Mouse (Mus musculus) T-helper 1 cell (primary cell): ENCODE measurements at regions not wholly inside any gene's neighbourhood (a gene's known extent, or its start where the extent isn't known, plus 50 kb on each side); places are given as distances from the start of the nearest gene placed in this dataset.

ENCODE experiments used
- in situ Hi-C: fragments of 300-600 bp; cut with MboI, MseI; formaldehyde crosslinking; loops from one replicate; pipeline ENCODE4 v1.15.1; 2025; ENCODE audit warnings: high pct_unique_total_duplicates

DNA sequence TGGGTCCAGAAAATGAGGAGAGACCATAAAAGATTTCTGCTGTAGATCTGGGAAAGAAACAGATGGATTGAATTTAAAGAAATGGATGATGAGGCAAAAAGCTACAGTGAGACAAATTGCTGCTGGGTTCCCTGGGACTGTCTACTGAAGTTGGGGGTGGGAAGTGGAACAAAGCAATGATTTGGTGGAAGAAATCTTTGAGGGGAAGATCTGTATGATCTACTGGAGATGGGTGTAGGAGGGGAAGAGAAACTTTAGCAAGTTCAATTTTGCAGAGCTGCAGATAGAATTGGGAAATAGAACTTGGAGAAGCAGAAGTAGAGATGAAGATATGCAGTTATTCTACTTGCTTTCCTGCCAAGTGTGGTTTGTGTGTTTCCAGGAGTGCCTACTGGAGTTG is 5478.8 kb downstream of the 9330182O14Rik start:
- in situ Hi-C loops: loop anchor here (10.0 kb wide), 1 partner anchor 742 kb away; no protein-coding TSS in a partner anchor

DNA sequence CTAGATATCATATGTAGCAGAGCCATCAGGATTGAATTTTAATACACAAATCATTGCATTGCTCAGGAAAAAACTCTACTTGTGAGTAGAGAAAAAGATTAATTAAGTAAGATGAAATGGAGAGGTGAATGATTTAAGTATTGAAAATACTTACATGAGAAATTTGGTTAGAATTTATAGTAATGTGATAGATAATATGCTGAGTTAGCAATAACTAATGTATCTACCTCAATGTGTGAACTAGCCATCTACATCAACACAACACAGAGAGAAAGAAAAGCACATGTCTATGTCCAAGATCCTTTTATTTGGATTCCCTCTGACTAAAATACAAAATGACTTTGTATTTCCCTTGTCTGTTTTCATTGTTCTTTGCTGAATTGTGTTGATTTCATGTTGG is 5512.1 kb downstream of the 9330182O14Rik start:
- in situ Hi-C loops: no loop called here

DNA sequence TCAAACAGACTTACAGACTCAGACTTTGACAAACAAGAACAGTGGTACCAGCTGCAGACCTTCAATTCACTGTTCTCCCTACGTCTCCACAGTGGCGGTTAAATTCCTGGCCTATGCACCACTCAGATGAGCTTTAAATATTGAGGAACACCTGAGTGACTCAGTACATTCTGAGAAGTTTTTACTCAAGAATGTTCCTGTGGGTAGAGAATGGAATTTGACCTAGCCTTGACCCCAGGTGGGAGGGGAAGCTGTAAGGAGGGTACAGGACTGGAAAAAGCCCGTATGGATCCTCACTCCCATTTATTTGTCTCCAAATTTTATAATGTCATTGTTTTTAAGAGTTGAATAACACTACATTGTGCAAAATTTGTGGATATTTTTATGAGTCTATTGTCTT is 5529.4 kb downstream of the 9330182O14Rik start:
- in situ Hi-C loops: no loop called here

DNA sequence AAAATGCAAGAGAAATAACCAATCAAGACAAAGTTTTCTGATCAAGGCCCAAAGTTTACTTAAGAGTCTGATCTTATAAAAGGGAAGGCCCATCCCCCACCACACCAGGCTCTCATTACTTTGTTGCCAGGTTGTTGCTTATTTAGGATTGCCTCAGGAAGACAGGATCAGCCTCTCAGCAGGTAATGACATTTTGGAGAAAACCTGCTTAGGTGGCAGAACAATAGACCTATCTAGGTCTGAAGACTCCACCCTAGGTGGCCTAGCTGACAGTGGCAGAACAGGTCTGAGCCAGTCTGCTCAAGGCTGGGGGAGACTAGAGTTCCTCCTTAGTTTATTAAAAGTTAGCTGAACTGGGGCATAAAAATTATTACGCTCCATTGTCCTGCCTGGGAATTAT is 5555.3 kb downstream of the 9330182O14Rik start:
- in situ Hi-C loops: no loop called here

DNA sequence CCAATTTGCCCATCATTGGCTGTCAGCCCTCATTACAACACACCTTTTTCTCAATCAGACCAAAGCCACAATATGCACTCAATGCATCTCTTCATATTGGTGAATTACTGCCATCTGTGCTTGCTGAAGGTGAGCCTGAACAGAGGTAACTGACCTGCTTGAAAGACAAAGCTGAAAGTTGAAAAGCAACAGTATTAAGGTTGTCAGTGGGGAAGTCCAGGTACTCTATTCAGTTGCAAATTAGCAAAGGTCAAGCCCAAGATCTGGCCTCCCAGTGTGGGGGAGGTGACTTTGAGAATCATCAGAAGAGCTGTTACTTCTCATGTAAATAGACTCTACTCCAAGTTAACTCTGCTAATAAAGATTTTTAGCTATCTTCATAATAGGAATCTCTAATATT is 5555.9 kb downstream of the 9330182O14Rik start:
- in situ Hi-C loops: no loop called here

DNA sequence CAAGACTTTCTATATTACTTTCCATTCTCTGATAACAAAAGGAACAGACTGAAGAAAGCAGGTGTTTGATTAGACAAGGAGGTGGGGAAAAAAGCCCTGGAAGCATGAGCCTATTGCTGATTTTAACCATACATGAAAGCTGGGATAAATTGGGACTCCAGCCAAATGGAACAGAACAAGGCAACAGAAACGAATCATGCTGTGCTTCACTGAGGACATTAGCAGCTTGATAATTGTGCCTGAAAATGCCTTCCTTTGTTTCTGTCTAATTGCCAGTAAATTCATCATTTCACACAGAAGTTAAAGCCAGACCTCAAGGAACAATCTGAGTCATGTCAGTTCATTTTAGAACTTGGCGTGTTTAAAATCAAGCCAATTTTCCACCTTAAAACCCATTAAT is 5576.9 kb downstream of the 9330182O14Rik start:
- in situ Hi-C loops: no loop called here

DNA sequence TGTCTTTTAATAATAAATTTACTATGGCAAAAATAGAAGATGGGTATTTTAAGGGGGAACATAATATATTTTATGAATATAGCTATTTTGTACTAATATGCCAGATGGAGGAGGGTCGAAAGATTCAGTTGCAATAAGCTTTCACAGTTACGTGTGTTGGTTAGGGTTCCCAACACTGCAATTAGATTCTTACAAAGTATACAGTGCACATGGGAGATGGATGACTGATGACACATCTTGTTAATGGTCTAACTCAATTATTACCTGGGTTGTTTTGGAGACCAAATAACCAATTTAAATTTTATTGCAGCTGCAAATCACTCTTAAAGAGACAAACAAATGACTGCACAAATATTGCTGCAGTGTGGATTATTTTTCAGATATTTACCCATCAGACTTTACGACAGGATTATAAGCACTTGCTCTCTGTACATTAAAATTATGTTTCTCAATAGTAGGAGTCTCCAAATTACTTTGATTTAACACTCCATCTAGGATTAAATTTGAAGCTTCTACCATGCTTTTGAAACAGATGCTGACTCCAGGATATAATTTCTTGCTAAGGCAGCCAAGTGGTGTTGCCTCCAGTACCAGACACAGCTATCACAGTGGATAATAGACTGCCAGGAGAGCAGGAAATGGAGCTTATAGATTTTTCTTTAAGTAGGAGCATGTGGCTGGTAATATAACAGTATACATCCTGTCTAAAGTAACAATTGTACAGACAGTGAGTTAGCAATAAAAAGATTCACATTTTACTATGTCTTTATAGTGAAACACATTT is 5596.4 kb downstream of the 9330182O14Rik start:
- in situ Hi-C loops: no loop called here

DNA sequence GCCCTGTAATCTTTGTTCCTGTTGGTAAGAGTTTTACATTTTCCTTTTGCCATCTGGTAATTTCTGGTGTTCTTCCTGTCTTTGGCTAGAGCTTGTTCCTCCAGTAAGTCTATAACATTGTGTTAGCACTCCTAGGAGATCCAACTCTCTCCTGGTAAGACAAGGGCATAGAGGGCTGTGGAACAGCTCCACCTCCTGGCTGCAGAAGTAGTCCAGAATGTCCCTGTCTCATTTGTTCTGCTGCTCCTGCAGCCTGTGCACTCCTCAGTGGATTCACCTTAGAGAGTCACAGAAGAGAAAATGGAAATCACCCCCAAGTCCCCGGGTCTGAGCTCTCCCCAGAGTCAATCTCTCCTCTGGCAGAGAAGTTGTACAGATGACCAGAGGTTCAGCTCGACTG is 5629.1 kb downstream of the 9330182O14Rik start:
- in situ Hi-C loops: no loop called here
